Mouse (Mus musculus) thymus, postnatal 4 days (tissue): Measurements from ENCODE around the gene Liph.
"Not testable (repeated sequence)": the region's sequence is repeated elsewhere in the genome, so short reads cannot be mapped to it uniquely, and the experiment has no call there.

ENCODE experiments used
- DNase-seq: peaks from one replicate; pipeline ENCODE4 v3.0.0; 2021

Liph gene

DNA sequence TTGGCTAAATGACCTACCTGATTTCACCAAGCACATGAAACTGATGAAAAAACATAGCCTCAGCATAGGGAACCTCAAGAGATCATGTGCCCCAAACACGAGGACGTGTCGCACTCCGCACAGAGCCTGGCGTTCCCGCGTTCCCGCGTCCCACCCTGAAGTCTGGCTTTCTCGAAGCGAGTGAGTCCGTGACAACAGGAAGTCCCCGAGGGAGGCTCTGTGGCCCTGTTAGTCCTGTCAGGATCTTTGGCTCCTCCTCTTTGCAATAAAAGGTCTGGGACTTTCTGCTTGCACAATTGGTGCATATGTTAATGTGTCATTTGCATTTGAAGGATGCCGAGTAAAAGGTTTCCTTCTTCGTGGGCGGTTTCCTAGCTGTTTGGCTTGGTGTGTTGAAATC is at the start of gene Liph:
Liph (minus strand) TSS at position 360 of the 400 bp plus-strand sequence.
- peak; percentile 34 for DNase-seq

DNA sequence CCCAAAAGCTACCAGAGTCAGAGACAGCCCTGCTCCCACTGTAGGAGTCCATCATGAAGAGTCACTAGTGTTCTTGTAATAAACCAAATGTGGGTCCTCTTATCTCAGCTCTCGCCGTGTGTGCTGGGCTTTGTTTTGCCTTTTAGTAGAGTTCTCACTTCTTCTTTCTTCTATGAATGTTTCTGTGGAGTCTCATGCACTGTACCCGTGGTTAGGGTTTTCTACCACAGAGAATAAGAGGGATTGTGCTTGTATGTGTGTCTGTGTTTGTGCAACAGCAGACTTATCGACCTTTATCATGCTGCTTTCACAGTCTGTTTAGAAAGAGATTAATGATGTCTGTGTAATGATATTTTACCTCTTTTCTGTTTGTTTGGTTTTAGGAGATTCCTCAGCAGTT is 48.4 kb upstream of the Liph start:
- DNase-seq, result no peak

DNA sequence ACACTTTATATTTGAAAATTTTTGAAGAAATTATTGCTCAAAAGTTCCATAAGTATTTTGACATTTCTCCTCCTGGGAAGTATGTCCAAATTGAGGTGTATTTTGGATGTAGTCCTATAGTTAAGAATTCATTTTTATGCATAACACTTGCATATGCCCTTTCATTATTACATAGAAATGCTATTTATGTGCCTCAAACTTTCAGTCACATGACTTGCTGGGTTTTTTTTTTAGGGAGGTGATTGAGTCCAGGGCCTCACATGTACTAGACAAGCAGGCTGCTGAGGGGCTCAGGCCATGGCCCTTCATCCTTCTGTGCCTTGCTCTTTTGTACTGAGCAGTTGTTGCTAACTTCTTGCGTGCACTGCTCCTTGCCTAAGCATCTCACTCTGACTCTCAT is 44.5 kb upstream of the Liph start:
- no peak for DNase-seq

- no peak for DNase-seq
These were observed 43.1 kb upstream of the Liph start for GRCm38 (mm10) chr16:22038554-22038953.

DNA sequence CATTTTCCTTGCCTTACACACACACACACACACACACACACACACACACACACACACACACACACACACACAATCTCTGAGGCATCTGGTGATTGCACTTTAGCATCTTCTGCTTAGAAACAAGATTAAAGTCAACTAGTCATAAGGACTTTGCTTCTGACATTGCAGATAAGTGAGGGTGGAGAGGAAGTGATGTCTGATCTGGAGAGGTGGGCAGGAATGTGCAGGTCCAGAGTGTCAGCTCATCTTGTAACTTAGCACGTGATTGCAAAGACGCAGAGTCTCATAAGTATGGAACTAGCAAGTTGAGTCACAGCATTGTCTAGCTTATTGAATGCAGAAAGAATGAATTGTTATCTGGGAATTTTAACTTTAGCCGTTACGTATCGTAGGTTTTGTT is 32.0 kb upstream of the Liph start:
- no peak for DNase-seq

DNA sequence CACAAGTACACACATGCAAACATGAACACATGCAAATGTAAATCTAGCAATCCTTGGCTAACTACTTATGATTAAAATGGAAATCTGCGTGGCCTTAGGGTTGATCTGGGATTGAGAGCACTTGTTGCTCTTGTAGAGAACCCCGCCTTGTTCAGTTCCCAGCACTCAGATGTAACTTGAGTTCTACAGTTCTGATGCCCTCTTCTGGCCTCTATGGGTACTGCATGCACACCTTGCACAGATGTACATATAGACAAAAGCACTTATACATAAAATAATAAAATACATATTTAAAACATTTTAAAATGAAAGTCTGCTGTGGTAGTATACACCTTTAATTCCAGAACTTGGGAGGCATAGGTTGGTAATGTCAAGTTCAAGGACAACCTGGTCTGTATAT is 26.7 kb upstream of the Liph start:
- DNase-seq, result peak; percentile 67

DNA sequence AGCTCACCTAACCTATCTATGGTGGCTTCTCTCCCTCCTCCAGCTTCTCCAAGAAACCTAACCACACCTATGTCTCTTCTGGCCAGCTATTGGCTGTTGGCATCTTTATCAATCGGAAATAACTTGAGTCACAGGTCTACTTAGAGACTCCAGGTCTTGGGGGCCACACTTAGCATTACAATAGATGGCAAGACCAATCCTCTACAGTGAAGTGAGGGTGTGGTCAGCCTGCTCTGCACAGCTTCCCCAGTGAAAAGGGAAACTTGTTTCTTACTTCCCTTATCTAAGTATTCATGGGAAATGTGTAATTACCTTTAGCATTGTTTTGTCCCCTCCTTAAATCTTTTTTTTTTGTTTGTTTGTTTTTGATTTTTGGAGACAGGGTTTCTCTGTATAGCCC is 20.1 kb upstream of the Liph start:
- DNase-seq, result no peak

DNA sequence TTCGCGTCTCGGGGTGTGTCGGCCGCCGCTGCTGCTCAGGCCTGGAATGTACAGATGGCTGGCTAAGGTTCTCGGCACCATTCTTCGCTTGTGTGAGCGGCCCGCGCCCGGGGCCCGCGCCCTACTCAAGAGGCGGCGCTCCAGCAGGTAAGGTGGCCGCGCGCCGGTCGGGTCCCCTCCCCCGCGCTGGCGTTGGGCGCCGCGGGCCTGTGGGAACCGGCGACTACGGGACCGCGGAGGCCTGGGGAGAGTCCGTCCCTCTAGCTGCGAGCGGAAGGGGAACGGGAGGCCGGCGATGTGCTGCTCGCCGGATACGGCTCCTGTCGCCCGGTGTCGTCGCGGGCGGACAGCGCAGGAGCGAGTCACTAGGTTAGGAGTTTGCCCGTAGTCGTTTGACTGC is 14.1 kb upstream of the Liph start:
- no peak for DNase-seq

- DNase-seq, result peak; percentile 100
These were observed 13.7 kb upstream of the Liph start, which contains the start of gene Senp2 for GRCm38 (mm10) chr16:22009099-22009584. Gene Senp2 (plus strand): TSS chr16:22009484.

GRCm38 (mm10) chr16:22001606-22002005 is 6.1 kb upstream of the Liph start:
- DNase-seq, result no peak

DNA sequence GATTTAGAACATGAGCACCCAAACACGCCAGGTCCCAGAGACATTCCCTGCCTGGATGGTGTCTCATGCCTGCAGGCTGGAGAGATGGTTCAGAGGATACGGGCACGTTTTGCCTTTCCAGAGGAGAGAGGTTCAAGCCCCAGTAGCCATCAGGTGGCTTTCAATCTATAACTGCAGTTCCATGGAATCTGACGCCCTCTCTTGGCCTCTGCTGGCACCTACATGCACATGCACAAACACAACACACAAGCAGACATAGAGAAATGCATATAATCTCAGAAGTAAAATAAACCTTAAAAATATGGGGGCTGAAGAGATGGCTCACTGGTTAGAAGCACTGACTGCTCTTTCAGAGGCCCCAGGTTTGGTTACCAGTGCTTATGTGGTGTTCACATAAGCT is 5.7 kb upstream of the Liph start:
- DNase-seq, result no peak

- DNase-seq, result no peak
These were observed 4.7 kb upstream of the Liph start for GRCm38 (mm10) chr16:21999941-22000690.

- DNase-seq, result no peak
These were observed 2.6 kb upstream of the Liph start for GRCm38 (mm10) chr16:21998061-21998460.

DNA sequence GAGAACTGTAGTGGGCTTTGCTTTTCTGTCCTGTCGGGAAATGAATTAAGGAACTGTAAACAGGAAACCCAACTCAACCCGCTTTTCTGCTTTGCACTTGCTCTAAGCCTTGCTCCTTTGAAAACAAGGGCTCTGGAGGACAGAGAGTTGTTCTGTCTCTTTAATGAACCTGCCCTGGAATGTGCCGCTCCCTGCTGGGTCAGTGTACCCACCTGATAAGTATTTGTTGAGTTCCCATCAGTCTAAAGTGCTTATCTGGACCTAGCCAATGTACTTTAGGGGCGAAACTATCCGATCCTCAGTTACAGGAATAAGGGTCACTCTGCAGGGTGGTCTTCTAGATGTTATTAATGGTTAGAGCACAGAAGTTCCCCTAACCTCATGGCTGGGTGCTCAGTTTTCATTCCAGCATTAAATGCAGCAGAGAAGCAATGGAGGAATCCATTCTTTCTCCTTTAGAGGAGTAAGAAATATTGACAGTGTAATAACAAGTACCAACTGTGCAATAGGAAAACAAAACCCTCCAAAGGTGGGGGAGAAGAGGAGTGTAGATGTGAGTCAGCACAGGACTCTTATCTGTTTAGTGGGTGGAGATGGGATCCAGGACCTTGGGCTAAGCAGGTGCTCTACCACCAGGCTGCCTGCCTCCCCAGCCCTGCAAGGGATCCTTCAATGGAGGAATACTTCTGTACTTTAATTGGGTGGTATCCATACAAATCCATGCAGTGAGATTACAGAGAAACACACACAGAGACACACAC is 1.6 kb upstream of the Liph start:
- no peak for DNase-seq

- DNase-seq, result no peak
These were observed 939 bp upstream of the Liph start for GRCm38 (mm10) chr16:21996402-21996801.

GRCm38 (mm10) chr16:21991774-21992173 is 3.7 kb downstream of the Liph start:
- no peak for DNase-seq

DNA sequence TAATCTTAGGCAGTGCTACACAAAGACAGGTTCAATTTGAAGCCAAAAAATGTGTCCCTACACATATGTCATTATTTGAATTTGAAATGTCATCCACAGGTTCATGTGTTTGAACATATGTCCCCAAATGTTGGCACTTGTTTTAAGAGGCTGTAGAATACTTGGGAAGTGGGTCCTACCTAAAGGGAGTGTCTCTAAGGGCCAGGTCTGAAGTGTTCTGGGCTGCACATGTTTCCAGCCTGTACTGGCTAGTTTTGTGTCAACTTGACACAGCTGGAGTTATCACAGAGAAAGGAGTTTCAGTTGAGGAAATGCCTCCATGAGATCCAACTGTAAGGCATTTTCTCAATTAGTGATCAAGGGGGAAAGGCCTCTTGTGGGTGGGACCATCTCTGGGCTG is 4.6 kb downstream of the Liph start:
- DNase-seq, result not testable (repeated sequence)

GRCm38 (mm10) chr16:21987956-21988355 is 7.5 kb downstream of the Liph start:
- DNase-seq, result no peak

DNA sequence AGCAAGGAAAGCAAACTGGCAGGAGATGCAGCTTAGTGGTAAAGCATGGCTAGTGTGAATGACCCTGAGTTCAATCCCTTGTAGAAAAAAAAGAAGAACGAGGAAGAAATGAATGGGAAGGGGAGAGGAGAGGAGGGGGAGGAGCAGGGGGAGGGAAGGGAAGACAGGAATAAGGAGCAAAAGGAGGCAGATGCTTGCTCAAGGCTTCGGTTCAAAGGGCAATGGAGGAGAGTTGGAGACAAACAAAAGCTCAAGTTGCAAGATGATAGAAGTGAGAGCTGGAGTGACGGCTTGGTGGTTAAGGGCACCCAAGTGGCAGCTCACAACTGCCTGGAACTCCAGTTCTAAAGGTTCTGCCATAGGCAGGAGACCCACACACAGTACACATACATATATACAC is 9.3 kb downstream of the Liph start:
- no peak for DNase-seq

GRCm38 (mm10) chr16:21984091-21984490 is 11.4 kb downstream of the Liph start:
- DNase-seq, result no peak

DNA sequence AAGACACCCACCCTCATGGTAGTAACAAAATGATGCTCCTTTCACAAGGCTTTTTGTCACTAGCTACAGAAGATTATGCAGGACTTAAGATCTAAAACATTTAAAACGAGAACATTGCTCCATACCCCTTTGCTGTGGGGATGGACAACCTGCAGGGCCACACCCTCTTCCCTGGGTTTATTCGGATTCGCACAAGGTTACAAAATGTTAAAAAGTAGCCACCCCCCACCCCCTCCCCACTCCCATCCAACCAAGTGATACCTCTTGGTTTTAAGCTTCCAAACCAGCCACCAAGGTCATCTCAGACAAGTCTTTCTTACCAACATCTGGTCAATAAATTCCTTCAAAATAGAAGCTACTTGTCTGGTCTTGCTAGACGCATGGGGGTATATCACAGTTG is 11.9 kb downstream of the Liph start:
- DNase-seq, result no peak

DNA sequence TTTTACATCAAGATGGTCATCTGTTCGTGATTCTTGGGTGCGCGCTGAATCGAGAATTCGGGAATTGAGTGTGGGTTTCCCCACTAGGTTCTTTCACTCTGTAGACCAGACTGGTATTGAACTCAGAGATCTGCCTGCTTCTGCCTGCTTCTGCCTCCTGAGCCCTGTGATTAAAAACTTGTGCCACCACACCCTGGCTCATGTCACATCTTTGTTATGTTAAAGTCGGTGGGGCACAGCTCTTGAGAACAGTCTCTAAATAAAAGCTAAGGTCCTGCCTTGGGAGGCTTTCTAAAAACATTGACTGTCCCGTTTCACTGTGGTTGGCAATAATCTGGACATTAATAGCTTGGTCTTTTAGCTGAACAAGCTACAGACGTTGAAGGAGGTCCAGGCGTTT is 12.3 kb downstream of the Liph start:
- no peak for DNase-seq

DNA sequence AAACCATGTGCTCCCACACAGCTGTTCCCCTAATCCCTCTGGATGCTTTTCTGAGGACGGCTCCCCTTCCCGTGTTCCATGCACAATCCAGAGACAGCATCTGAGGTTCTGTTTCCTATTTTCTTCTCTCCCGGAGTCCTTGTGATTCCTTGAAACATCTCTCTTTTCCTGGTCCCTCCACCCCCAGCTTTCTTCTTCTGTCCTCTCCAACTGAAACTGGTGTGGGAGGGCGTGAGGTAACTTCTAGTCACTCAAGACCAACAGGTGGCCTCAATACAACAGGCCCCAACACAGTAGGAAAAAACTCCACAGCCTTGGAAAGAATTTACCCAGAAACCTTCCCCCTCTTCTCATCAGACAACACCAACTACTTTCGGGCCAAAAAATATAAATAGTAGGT is 18.1 kb downstream of the Liph start:
- DNase-seq, result no peak

- DNase-seq, result no peak
These were observed 19.3 kb downstream of the Liph start for GRCm38 (mm10) chr16:21976203-21976602.
